Mouse (Mus musculus) adrenal gland, adult (tissue): ENCODE measurements around the gene Terf2ip.

Experiments used
- DNase-seq, 2 experiments: peaks; one replicate each; pipeline ENCODE4 v3.0.0; 2022 to 2023; ENCODE audit warnings: low spot score in 1 of 2; ENCODE audit not compliant: inconsistent age in 2 of 2

Gene Terf2ip

DNA sequence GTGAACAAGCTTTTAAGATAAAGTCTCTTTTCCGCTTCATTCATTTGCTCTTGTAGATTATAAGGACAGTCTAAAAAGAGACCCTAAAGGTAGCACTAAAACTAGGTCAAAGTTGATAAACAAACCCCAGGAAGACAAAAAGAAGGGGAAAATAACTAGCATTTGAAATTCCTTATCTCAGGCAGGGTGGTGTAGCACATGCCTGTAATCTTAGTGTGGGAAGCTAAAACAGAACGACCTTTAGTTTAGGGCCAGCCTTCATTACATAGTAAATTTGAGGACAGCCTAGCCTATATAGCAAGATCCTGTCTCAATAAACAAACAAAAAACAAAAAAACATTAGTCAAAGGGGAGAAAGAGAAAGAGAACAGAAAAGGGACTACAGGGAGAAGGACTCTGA lies 3.5 kb upstream of the Terf2ip start:
- no peak for DNase-seq

DNA sequence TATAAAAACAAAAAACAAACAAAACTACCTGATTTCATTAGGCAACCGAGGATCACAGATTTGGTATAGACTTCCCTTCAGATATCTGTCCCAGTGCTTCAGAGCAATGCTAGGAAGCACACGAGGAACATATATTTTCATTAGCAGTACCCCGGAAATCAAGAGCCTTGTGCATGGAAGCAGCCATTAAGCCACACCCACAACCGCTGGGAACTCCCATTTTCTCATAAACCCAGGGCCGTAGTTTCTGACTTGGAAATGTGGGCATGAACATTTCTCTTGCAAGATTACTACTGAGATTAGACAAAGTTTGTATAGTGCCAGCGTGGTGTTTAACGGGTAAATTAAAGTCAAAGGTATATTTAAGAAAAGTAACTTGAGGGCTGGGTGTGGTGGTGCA lies 1.6 kb upstream of the Terf2ip start:
- DNase-seq: no peak

DNA sequence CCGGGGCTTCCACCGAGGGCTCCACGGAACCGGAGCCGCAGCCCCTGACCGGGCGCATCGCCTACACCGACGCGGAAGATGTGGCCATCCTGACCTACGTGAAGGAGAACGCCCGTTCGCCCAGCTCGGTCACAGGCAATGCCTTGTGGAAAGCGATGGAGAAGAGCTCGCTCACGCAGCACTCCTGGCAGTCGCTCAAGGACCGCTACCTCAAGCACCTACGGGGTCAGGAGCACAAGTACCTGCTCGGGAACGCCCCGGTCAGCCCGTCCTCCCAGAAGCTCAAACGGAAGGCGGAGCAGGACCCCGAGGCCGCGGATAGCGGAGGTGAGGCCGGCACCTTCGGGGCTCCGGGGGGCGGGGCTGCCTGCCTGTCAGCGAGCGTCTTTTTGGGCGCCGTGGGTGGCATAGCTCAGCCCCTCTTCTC lies 631 bp downstream of the Terf2ip start:
- peak; percentile 59 to 79 for DNase-seq

DNA sequence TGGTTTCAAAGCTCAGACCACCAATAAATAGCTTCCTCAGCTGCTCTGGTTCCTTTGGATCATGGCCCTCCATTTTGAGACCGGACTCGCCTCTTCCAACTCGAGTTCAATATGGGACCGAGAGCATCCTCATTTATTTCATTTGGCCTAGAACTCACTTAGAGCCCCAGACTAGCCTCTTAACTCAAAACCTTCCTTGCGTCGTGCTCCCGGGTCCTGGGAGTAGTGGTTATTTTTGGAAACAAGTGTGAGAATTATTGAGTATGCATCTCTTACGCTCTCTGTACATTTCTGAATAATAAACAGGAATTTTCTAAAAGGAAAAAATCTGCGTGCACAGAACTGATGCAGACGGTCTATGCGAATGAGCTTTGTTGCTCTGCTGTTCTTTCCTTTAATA lies 3.7 kb downstream of the Terf2ip start, which contains the start of gene Gm6793:
Gene Gm6793, minus strand, starts transcription at position 101 of the 400 bp plus-strand sequence.
- no peak for DNase-seq

DNA sequence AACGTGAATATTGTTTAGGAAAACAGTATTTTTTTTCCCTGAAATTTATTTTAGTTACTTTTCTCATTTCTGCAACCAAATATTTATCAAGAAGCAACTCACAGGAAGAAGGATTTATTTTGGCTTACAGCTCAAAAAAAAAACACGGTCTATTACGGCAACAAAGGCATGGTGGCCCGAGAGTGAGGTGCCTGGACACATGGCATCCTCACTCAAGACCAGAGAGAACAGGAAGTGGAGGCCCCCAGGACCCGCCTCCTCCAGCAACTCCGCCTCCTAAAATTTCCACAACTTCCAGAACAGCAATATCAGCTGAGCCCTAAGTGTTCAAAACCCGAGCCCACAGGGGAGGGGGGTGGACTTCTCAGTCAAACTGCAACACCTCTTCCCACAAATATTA lies 18.3 kb downstream of the Terf2ip start:
- no peak for DNase-seq

DNA sequence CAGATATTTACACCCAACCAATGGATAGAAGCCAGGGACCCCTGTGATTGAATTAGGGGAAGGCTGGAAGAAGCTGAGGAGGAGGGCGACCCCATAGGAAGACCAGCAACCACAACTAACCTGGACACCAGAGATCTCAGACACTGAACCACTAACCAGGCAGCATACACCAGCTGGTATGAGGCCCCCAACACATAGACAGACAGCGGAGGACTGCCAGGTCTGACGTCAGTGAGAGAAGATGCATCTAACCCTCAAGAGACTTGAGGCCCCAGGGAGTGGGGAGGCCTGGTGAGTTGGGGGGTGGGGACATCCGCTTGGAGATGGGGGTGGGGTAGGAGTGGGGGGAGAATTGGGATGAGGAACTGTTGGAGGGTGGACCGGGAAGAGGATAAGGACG lies 19.5 kb downstream of the Terf2ip start:
- no peak for DNase-seq

DNA sequence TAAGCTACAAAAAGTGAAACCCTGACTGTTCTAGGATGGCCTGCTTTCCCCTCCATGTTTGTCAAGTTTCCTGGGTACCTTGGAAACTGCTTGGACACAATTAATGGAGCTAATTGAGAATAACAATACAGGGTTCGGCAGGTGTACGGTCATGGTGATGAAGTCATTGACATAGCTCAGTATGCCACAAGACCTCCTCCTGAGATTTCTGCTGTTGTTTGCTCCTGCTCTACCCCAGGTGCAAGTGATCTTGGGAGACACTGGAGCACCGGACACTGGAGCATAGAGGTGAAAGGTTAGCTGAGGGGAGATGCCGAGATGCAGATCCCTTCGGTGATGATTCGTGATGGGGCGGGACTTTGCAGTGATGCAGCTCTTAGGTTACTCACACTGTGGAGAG lies 21.9 kb downstream of the Terf2ip start:
- no peak for DNase-seq

DNA sequence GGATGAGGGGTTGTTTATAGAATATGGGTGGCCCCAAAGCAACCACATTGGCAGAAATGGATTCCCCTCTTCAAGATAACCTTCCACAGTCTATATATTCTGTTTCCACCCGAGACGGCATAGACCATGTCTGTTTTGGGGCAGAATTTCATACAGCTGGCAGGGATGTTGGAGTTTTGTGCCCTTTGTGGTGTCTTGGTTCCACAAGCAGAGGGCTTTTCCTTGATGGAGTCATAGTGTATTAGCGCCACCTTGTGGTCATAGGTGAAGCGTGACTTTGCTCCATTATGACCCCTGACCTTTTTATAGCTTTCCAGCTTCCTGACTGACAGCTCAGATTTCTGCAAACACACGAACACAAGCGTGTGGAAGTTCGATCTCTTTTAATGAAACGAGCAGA lies 23.4 kb downstream of the Terf2ip start:
- DNase-seq: peak; percentile 27 to 77

DNA sequence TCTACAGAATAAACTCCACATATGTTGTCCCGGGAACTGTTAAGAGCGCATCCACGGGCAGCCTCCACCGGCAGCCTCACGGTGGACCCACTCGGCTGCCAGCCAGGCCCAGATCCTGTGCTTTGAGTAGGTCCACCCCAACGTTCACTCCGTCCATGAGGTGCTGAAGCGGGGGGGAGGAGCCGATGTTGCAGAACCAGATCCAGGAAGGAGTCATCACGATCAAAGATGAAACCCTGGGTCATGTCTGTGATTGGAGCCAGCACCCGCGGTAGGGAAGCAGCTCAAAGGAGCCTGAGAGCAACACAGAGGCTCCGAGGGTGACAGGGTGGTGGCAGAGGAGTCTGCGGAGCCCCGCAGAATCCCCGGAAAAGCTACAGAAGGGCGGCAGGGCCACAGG lies 26.3 kb downstream of the Terf2ip start:
- no peak for DNase-seq

DNA sequence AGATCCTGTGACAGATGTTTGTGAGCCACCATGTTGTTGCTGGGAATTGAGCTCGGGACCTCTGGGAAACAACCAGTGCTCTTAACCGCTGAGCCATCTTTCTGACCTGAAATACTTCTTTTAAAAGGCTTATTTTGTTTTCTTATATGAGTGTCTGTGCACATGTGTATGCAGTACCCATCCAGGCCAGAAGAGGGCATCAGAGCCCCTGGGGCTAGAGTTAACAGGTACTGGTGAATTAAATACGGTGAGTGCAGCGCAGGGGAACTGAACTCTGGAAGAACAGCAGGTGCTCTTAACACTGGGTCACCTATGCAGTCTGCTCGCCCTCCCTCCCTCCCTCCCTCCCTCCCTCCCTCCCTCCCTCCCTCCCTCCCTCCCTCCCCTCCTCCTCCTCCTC lies 34.0 kb downstream of the Terf2ip start:
- no peak for DNase-seq

DNA sequence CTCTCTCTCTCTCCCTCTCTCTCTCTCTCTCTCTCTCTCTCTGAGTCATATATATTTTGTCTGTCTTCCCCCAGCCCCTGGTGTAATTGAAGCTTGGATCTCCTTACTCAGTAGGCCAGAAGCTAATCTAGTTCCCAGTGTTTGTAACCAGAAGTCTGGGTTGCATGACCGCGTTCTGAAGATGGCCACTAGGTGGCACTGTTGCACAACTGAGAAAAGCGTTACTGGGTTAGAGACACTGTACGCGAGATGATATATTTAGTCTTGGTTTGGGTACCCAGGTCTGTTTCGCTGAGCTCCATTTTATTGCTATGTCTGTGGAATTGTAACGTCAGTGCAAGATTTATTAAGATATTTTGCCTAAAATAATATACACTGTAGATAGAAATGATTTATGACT lies 34.7 kb downstream of the Terf2ip start:
- DNase-seq: peak; percentile 67 to 92

DNA sequence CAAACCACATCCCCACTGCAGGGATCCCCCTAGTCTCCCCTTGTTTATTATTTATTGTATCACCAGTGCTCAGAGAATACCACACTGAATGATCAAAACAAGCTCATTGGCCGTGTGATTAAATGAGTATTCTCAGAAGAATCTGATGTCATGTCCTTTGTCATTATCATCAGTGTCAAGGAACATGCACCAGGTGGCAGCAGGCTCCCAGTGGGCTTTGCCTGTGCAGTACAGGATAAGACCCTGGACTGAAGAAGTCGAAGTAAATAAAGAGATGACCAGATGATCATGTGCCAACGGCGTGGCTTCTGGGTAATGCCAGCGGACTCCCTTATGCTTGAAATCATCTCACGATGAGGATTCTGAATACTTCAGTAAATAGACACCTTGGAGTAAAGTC lies 37.1 kb downstream of the Terf2ip start:
- no peak for DNase-seq

DNA sequence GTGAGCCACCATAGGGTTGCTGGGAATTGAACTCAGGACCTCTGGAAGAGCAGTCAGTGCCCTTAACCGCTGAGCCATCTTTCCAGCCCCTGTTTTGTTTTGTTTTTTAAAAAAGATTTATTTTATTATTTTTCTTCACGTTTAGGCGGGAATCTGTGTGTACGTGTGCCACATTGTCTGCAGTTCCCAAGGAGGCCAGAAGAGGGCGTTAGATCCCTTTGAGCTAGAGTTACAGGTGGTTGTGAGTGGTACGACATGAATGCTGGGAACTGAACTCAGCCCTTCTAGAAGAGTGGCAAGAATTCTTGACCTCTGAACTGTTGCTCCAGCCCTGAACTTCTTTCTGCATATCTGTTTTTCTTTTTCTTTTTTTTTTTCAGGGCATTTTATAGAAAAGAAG lies 38.8 kb downstream of the Terf2ip start:
- DNase-seq: no peak

DNA sequence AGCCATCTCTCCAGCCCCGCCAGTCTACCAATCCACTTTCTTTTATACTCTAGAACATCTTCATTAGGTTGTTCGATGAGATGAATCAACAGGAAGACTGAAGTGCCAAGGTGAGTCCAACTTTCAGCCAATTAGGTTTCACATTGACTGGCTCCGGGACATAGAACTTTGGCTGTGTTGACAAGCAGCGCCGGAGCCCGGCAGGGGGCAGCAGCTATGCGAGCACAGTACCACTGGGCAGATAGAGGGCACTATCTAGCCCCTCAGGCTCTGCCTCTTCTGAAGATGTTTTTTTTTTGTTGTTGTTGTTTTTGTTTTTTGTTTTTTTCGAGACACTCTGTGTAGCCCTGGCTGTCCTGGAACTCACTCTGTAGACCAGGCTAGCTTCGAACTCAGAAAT lies 40.3 kb downstream of the Terf2ip start:
- no peak for DNase-seq

DNA sequence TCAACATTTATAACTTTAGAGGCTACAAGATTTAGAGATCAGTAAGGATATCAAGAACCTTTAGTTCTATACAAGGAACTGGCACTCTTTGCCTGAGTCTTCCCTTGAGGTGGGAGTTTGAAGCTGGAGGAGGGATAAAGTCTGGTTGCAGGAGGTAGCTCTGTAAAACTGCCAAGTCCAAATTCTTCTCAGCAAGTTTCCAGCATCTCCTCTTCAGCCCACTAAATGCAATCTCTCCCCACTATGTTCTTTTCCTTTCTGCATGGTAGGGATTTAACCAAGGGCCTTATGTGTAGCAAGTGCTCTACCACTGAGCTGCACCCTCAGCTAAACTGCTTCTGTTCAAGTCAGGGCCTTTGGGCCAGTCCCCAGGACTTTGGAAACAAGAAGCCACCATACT lies 43.3 kb downstream of the Terf2ip start:
- no peak for DNase-seq

DNA sequence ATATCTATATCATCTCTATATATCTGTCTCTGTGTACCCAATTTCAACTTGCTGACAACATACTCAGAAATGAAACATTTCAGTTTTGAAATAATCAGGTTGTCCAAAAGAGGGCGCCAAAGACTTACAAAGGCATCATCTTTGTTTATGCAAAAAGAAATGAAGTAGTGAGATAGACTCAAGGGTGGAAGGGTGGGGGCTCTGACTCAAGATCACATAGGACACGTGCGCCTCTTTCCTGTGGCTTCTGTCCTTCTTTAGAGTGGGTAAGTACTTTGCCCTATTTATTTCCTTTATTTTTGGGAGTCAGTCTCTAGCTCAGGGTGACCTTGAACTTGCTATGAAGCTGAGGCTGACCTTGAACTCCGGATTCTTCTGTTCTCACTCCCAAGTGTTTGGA lies 50.2 kb downstream of the Terf2ip start:
- peak in 1 of 2 experiments; percentile 76 for DNase-seq
